Mouse (Mus musculus) midbrain, embryonic 10.5 days (tissue): ENCODE measurements around the gene Enox2. TPM values are rescaled to one million over a fixed set of nuclear protein-coding genes. Genes with fewer than 3 reads are reported as not detected.

Experiments used
- polyA plus RNA-seq: library from polyadenylated mRNA; unstranded; fragments of >200 nt; fragmentation: Nextera tagmentation; extraction: Ambion mirVana; gene quantifications from 2 replicates; pipeline ENCODE4 v1.2.1, GENCODE M21; 2016

The Enox2 gene
- polyA plus RNA-seq, 1 experiment from 2014 or later = 8.2 TPM

Other genes starting within 250 kb of the Enox2 start
- 1.9 and 2.3 TPM in 2 replicates for gene Arhgap36, start 175.7 kb upstream of the Enox2 start, polyA plus RNA-seq